Mouse (Mus musculus): ENCODE results near the gene Tnfrsf18. TPM values are rescaled to one million over a fixed set of nuclear protein-coding genes. Genes with fewer than 3 reads are reported as not detected.

Gene Tnfrsf18
- 0.21 and 0.23 TPM in 2 replicates for polyA plus RNA-seq (2021; fragmentation: Nextera tagmentation)
- long read RNA-seq, experiment 1: 0 reads
- long read RNA-seq, experiment 2: 0 reads

DNA sequence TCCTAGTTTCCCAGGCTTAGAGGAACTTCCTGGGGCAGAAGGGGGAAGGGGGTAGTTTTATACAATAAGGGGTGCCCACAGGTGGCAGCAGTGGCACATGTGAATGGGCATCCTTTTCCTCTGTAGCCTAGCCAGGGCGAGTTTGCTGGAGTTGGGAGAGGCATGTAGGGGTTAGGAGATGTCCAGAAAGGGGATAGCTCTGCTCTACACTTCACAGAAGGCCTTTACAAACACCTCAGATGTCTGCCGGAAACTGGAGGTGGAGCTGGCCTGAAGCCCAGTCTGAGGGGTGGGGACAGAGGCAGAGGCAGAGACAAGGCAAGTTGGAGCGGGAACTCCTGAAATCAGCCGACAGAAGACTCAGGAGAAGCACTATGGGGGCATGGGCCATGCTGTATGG is at the start of gene Tnfrsf18:
Tnfrsf18 (plus strand) TSS at position 152 of the 400 bp plus-strand sequence.

DNA sequence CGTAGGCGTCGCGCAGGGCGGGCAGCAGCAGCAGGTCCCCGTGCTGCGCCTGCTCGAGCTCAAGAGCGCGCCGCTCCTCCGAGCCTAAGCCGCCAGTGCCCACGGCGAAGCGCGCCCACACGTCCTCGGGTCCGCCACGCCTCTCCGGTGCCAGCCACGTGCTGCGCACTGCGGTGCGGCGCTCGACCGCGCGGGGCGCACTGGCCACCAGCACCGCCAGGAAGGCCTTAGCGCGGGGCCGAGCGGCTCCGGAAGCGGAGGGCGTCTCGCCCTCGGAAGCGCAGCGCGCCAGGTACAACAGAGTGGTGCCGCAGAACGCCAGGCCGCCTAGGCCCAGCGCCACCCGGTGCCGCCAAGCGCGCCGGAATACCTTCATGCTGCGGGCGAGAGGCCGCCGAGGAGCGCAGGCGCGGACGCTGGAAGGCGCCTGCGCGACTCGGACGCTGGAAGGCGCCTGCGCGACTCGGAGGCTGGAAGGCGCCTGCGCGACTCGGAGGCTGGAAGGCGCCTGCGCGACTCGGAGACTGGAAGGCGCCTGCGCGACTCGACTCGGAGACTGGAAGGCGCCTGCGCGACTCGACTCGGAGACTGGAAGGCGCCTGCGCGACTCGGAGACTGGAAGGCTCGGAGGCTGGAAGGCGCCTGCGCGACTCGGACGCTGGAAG is 33.6 kb upstream of the Tnfrsf18 start, which contains the start of the genes B3galt6 and Sdf4:
B3galt6 (minus strand) TSS at position 409 of the 665 bp plus-strand sequence.
Sdf4 (plus strand) TSS at position 632 of the 665 bp plus-strand sequence.

DNA sequence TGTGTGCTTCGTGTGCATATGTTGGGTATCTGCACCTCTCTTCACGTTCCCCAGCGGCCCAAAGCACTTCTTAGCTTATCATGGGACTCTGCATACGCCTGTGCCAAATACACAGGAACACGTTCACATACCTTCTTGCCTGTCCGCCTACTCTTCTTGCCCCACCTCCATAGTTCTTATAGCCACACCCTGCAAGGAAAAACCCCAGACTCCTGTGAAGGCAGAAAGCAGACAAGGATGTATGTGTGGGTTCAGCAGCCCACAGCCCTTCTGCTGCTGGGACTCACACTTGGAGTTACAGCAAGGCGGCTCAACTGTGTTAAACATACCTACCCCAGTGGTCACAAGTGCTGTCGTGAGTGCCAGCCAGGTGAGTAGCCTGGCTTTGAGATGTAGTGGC is 12.3 kb upstream of the Tnfrsf18 start, which contains the start of gene Tnfrsf4:
Tnfrsf4 (plus strand) TSS at position 207 of the 400 bp plus-strand sequence.

DNA sequence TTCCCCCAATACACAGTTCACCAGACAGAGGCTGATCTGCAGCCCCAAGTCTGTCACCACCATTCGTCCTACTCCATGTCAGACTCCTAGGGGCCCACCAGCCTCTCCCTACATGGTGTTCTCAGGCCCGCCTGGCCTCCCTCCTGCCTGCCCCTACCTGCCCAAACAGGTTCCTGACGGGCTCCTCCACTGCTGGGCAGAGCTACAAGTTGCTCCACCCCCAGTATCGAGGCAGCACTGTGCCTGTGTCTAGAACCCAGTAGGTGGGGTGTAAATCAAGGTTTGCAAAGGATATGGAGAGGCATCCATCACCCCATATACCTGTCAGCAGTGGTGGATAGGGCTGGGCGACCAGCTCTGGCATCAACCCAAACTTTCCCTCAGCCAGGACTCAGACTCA is 33.3 kb downstream of the Tnfrsf18 start, which contains the start of gene Ttll10:
Ttll10 (minus strand) TSS at position 154 of the 400 bp plus-strand sequence.

Small RNAs within 50 kb of the gene (microRNA-seq; reads per million reads assigned to microRNA genes)
- gene Mir200a (20.0 reads per million, percentile 41 among the genes with 10 or more reads in this experiment), gene Mir200b (373 reads per million, percentile 72 among the genes with 10 or more reads in this experiment), gene Mir429 (174 reads per million, percentile 64 among the genes with 10 or more reads in this experiment)

Other genes starting within 250 kb of the Tnfrsf18 start
- gene Tmem88b, start 240.3 kb upstream of the Tnfrsf18 start, polyA plus RNA-seq (2021; fragmentation: Nextera tagmentation): 10.0 and 10.7 TPM in 2 replicates
- 0.19 TPM in 1 of 2 replicates, not detected in the other for gene Ankrd65, start 235.7 kb upstream of the Tnfrsf18 start, polyA plus RNA-seq (2021; fragmentation: Nextera tagmentation)
- 367 and 368 TPM in 2 replicates for gene Mrpl20, start 223.3 kb upstream of the Tnfrsf18 start, polyA plus RNA-seq (2021; fragmentation: Nextera tagmentation)
- gene Ccnl2, start 213.7 kb upstream of the Tnfrsf18 start, polyA plus RNA-seq (2021; fragmentation: Nextera tagmentation): 23.5 and 25.2 TPM in 2 replicates
- gene Aurkaip1, start 194.9 kb upstream of the Tnfrsf18 start, polyA plus RNA-seq (2021; fragmentation: Nextera tagmentation): 269 and 273 TPM in 2 replicates
- 6.7 and 11.4 TPM in 2 replicates for gene Mxra8, start 186.5 kb upstream of the Tnfrsf18 start, polyA plus RNA-seq (2021; fragmentation: Nextera tagmentation)
- 4.7 TPM in 2 replicates for gene Dvl1, start 178.8 kb upstream of the Tnfrsf18 start, polyA plus RNA-seq (2021; fragmentation: Nextera tagmentation)
- 0.05 and 0.08 TPM in 2 replicates for gene Tas1r3, start 162.8 kb upstream of the Tnfrsf18 start, polyA plus RNA-seq (2021; fragmentation: Nextera tagmentation)
- gene Cptp, start 156.7 kb upstream of the Tnfrsf18 start, polyA plus RNA-seq (2021; fragmentation: Nextera tagmentation): 14.0 and 15.0 TPM in 2 replicates
- gene Ints11, start 156.6 kb upstream of the Tnfrsf18 start, polyA plus RNA-seq (2021; fragmentation: Nextera tagmentation): 35.4 and 38.5 TPM in 2 replicates
- 45.2 and 57.4 TPM in 2 replicates for gene Pusl1, start 134.4 kb upstream of the Tnfrsf18 start, polyA plus RNA-seq (2021; fragmentation: Nextera tagmentation)
- gene Acap3, start 134.3 kb upstream of the Tnfrsf18 start, polyA plus RNA-seq (2021; fragmentation: Nextera tagmentation): 25.0 and 25.7 TPM in 2 replicates
- 39.1 and 45.7 TPM in 2 replicates for gene Ube2j2, start 82.3 kb upstream of the Tnfrsf18 start, polyA plus RNA-seq (2021; fragmentation: Nextera tagmentation)
- gene C1qtnf12, start 63.8 kb upstream of the Tnfrsf18 start, polyA plus RNA-seq (2021; fragmentation: Nextera tagmentation): 24.1 and 39.1 TPM in 2 replicates
- gene B3galt6, start 33.5 kb upstream of the Tnfrsf18 start, polyA plus RNA-seq (2021; fragmentation: Nextera tagmentation): 22.8 and 23.7 TPM in 2 replicates
- 149 and 160 TPM in 2 replicates for gene Sdf4, start 33.3 kb upstream of the Tnfrsf18 start, polyA plus RNA-seq (2021; fragmentation: Nextera tagmentation)
- not detected in 2 replicates for gene Tnfrsf4, start 12.3 kb upstream of the Tnfrsf18 start, polyA plus RNA-seq (2021; fragmentation: Nextera tagmentation)
- 0.19 and 0.30 TPM in 2 replicates for gene Ttll10, start 33.2 kb downstream of the Tnfrsf18 start, polyA plus RNA-seq (2021; fragmentation: Nextera tagmentation)
- 5.7 and 6.6 TPM in 2 replicates for gene 9430015G10Rik, start 83.8 kb downstream of the Tnfrsf18 start, polyA plus RNA-seq (2021; fragmentation: Nextera tagmentation)
- gene Rnf223, start 104.3 kb downstream of the Tnfrsf18 start, polyA plus RNA-seq (2021; fragmentation: Nextera tagmentation): 0.08 TPM in 1 of 2 replicates, not detected in the other
- gene Agrn, start 171.3 kb downstream of the Tnfrsf18 start, polyA plus RNA-seq (2021; fragmentation: Nextera tagmentation): 11.2 and 12.8 TPM in 2 replicates
- gene Isg15, start 174.7 kb downstream of the Tnfrsf18 start, polyA plus RNA-seq (2021; fragmentation: Nextera tagmentation): 0.65 and 1.7 TPM in 2 replicates
- 0.93 and 1.3 TPM in 2 replicates for gene AW011738, start 177.1 kb downstream of the Tnfrsf18 start, polyA plus RNA-seq (2021; fragmentation: Nextera tagmentation)
- 0.34 and 0.39 TPM in 2 replicates for gene Perm1, start 189.7 kb downstream of the Tnfrsf18 start, polyA plus RNA-seq (2021; fragmentation: Nextera tagmentation)
- gene Plekhn1, start 208.7 kb downstream of the Tnfrsf18 start, polyA plus RNA-seq (2021; fragmentation: Nextera tagmentation): 2.8 and 3.1 TPM in 2 replicates
- gene Noc2l, start 209.8 kb downstream of the Tnfrsf18 start, polyA plus RNA-seq (2021; fragmentation: Nextera tagmentation): 7.8 and 8.0 TPM in 2 replicates
- 0.54 and 0.68 TPM in 2 replicates for gene Samd11, start 229.5 kb downstream of the Tnfrsf18 start, polyA plus RNA-seq (2021; fragmentation: Nextera tagmentation)

All from layer of hippocampus, adult 6 months (tissue).